Mouse (Mus musculus): ENCODE data around the gene Lonrf2. TPM values are rescaled to one million over a fixed set of nuclear protein-coding genes. Genes with fewer than 3 reads are reported as not detected.

Lonrf2 gene
- polyA plus RNA-seq, 1 experiment, result not detected

- H3K4me2 ChIP-seq (ENCODE audit: low read depth), result no peak overlapping the region
- H3K79me2 ChIP-seq (ENCODE audit: control insufficient read depth, insufficient read depth), result no peaks in the 10 kb centered on the region
- H3K27me3 ChIP-seq (ENCODE audit: control insufficient read depth, insufficient read depth, insufficient read length), result no peaks in the 10 kb centered on the region
- no peak overlapping the region for H3K4me3 ChIP-seq
- H3K36me3 ChIP-seq (ENCODE audit: control insufficient read depth, insufficient read depth), result no peaks in the 10 kb centered on the region
- H3ac ChIP-seq (ENCODE audit: control insufficient read depth, insufficient read length), result no peak overlapping the region
- no peak for TF ChIP-seq USF1 (IDR thresholded peaks at IDR 0.05; ENCODE audit: low read depth)
- TF ChIP-seq MYOG (IDR thresholded peaks at IDR 0.05; ENCODE audit: control insufficient read depth in 1 of 3, insufficient read depth in 1 of 3, insufficient read length in 2 of 3, low read depth in 2 of 3), result no peak
- TF ChIP-seq E2F4 (IDR thresholded peaks at IDR 0.05; ENCODE audit: insufficient read depth), result no peak
- TF ChIP-seq MYOD1 (IDR thresholded peaks at IDR 0.05; ENCODE audit: control insufficient read depth in 1 of 3, insufficient read length in 2 of 3, low read depth in 2 of 3), result no peak
- no peak for TF ChIP-seq TCF12 (IDR thresholded peaks at IDR 0.05; ENCODE audit: insufficient read depth, poor library complexity, severe bottlenecking)
Observed at GRCm38 (mm10) chr1:38770676-38771075, 65.8 kb downstream of the Lonrf2 start.

- Histone ChIP-seq H3K36me3 (ENCODE audit: control insufficient read depth, insufficient read depth) (no peaks in the 10 kb centered on the region), H3K79me2 (ENCODE audit: control insufficient read depth, insufficient read depth) (no peaks in the 10 kb centered on the region), H3K4me3 (no peak overlapping the region), H3K4me2 (ENCODE audit: low read depth) (no peak overlapping the region), H3K27me3 (ENCODE audit: control insufficient read depth, insufficient read depth, insufficient read length) (no peaks in the 10 kb centered on the region), H3ac (ENCODE audit: control insufficient read depth, insufficient read length) (no peak overlapping the region)
- no peak for TF ChIP-seq E2F4 (IDR thresholded peaks at IDR 0.05; ENCODE audit: insufficient read depth)
- TF ChIP-seq USF1 (IDR thresholded peaks at IDR 0.05; ENCODE audit: low read depth), result no peak
- no peak for TF ChIP-seq MYOG (IDR thresholded peaks at IDR 0.05; ENCODE audit: control insufficient read depth in 1 of 3, insufficient read depth in 1 of 3, insufficient read length in 2 of 3, low read depth in 2 of 3)
- TF ChIP-seq SRF (IDR thresholded peaks at IDR 0.05; ENCODE audit: control insufficient read depth, insufficient read length, low read depth), result no peak
- no peak for TF ChIP-seq POLR2A (IDR thresholded peaks at IDR 0.05; ENCODE audit: insufficient read length, low read depth)
- no peak for TF ChIP-seq POLR2AphosphoS2 (IDR thresholded peaks at IDR 0.05; ENCODE audit: insufficient read length, low read depth)
Observed at GRCm38 (mm10) chr1:38769920-38770319, 66.6 kb downstream of the Lonrf2 start.

- Histone ChIP-seq H3K4me3 (no peak overlapping the region), H3K27me3 (ENCODE audit: control insufficient read depth, insufficient read depth, insufficient read length) (no peaks in the 10 kb centered on the region), H3K36me3 (ENCODE audit: control insufficient read depth, insufficient read depth) (no peaks in the 10 kb centered on the region), H3K79me2 (ENCODE audit: control insufficient read depth, insufficient read depth) (no peaks in the 10 kb centered on the region), H3K4me2 (ENCODE audit: low read depth) (no peak overlapping the region), H3ac (ENCODE audit: control insufficient read depth, insufficient read length) (no peak overlapping the region)
- TF ChIP-seq USF1 (IDR thresholded peaks at IDR 0.05; ENCODE audit: low read depth) (no peak), REST (IDR thresholded peaks at IDR 0.05; ENCODE audit: insufficient read depth, insufficient read length) (no peak), SRF (IDR thresholded peaks at IDR 0.05; ENCODE audit: control insufficient read depth, insufficient read length, low read depth) (no peak), TCF12 (IDR thresholded peaks at IDR 0.05; ENCODE audit: insufficient read depth, poor library complexity, severe bottlenecking) (no peak), TCF3 (IDR thresholded peaks at IDR 0.05; ENCODE audit: insufficient read length, low read depth) (no peak), MYOG (IDR thresholded peaks at IDR 0.05; ENCODE audit: control insufficient read depth in 1 of 3, insufficient read depth in 1 of 3, insufficient read length in 2 of 3, low read depth in 2 of 3) (no peak), E2F4 (IDR thresholded peaks at IDR 0.05; ENCODE audit: insufficient read depth) (no peak), POLR2AphosphoS2 (IDR thresholded peaks at IDR 0.05; ENCODE audit: insufficient read length, low read depth) (no peak), MYOD1 (IDR thresholded peaks at IDR 0.05; ENCODE audit: control insufficient read depth in 1 of 3, insufficient read length in 2 of 3, low read depth in 2 of 3) (no peak), CEBPB (IDR thresholded peaks at IDR 0.05; ENCODE audit: insufficient read depth, poor library complexity, severe bottlenecking) (no peak), POLR2A (IDR thresholded peaks at IDR 0.05; ENCODE audit: insufficient read length, low read depth) (no peak)
Observed at GRCm38 (mm10) chr1:38767812-38768211, 68.7 kb downstream of the Lonrf2 start.

- Histone ChIP-seq H3K27me3 (ENCODE audit: control insufficient read depth, insufficient read depth, insufficient read length) (no peaks in the 10 kb centered on the region), H3ac (ENCODE audit: control insufficient read depth, insufficient read length) (no peak overlapping the region), H3K79me2 (ENCODE audit: control insufficient read depth, insufficient read depth) (no peaks in the 10 kb centered on the region), H3K4me3 (no peak overlapping the region), H3K4me2 (ENCODE audit: low read depth) (no peak overlapping the region), H3K36me3 (ENCODE audit: control insufficient read depth, insufficient read depth) (no peaks in the 10 kb centered on the region)
- TF ChIP-seq POLR2A (IDR thresholded peaks at IDR 0.05; ENCODE audit: insufficient read length, low read depth) (no peak), TCF12 (IDR thresholded peaks at IDR 0.05; ENCODE audit: insufficient read depth, poor library complexity, severe bottlenecking) (no peak), SRF (IDR thresholded peaks at IDR 0.05; ENCODE audit: control insufficient read depth, insufficient read length, low read depth) (no peak)
Observed at GRCm38 (mm10) chr1:38766661-38767572, 69.6 kb downstream of the Lonrf2 start.

- H3K79me2 ChIP-seq (ENCODE audit: control insufficient read depth, insufficient read depth), result no peaks in the 10 kb centered on the region
- H3ac ChIP-seq (ENCODE audit: control insufficient read depth, insufficient read length), result no peak overlapping the region
- no peak for TF ChIP-seq POLR2A (IDR thresholded peaks at IDR 0.05; ENCODE audit: insufficient read length, low read depth)
- H3K36me3 ChIP-seq (ENCODE audit: control insufficient read depth, insufficient read depth), result no peaks in the 10 kb centered on the region
- H3K4me3 ChIP-seq, result no peak overlapping the region
- H3K4me2 ChIP-seq (ENCODE audit: low read depth), result no peak overlapping the region
- H3K27me3 ChIP-seq (ENCODE audit: control insufficient read depth, insufficient read depth, insufficient read length), result no peaks in the 10 kb centered on the region
Observed at GRCm38 (mm10) chr1:38766254-38766653, 70.3 kb downstream of the Lonrf2 start.

All from myocyte (in vitro differentiated cells).